In the genomic region with DNA sequence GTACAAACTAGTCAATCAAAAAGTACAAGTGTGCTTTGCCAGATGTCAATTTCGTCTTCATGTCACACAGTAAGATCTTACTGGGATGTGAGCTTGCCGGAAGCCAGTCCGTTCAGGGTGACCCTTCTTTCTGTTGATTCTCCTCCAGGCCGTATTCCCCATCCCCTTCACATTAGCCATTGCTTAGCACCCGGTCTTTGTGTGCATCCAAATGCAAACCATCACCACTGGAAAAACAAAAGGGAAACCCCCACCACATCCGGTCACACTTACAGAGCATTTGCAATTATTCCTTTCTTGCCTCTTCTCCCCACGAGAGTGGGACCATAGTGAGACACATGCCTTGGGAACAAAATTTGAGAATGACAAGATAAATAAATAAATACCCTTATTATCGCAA, we compare ENCODE assay signal across 20 mouse cellular contexts.
"Had no signal": no experiment of that assay in that cellular context is flagged by ENCODE, and none has a peak within 500 bp of the region (broad histone marks: within the 10 kb centered on the region; RNA-seq: fewer than 3 reads in every experiment).

No protein-coding gene starts in this region.

- H3K36me3 ChIP-seq: kidney, embryonic 15.5 days; limb, embryonic 10.5 days; limb, embryonic 13.5 days; liver, embryonic 13.5 days; midbrain, embryonic 15.5 days; neural tube, embryonic 12.5 days; neural tube, embryonic 15.5 days; stomach, embryonic 15.5 days had no signal

- H3K9me3 ChIP-seq: kidney, embryonic 15.5 days; limb, embryonic 10.5 days; limb, embryonic 13.5 days; liver, embryonic 13.5 days; midbrain, embryonic 15.5 days; neural tube, embryonic 12.5 days; neural tube, embryonic 15.5 days; stomach, embryonic 15.5 days had no signal

- H3K9ac ChIP-seq: kidney, embryonic 15.5 days; limb, embryonic 13.5 days; liver, embryonic 13.5 days; midbrain, embryonic 15.5 days; neural tube, embryonic 12.5 days; neural tube, embryonic 15.5 days; stomach, embryonic 15.5 days had no signal

- H3K27ac ChIP-seq: kidney, embryonic 15.5 days; limb, embryonic 10.5 days; limb, embryonic 13.5 days; liver, embryonic 13.5 days; midbrain, embryonic 15.5 days; neural tube, embryonic 12.5 days; neural tube, embryonic 15.5 days; stomach, embryonic 15.5 days had no signal

- H3K27me3 ChIP-seq: kidney, embryonic 15.5 days; limb, embryonic 13.5 days; midbrain, embryonic 15.5 days; neural tube, embryonic 12.5 days; neural tube, embryonic 15.5 days; stomach, embryonic 15.5 days had no signal

- H3K4me1 ChIP-seq: limb, embryonic 13.5 days; liver, embryonic 13.5 days; neural tube, embryonic 15.5 days; stomach, embryonic 15.5 days had no signal

- ATAC-seq: midbrain, embryonic 15.5 days had no signal

- H3K4me2 ChIP-seq: kidney, embryonic 15.5 days; limb, embryonic 13.5 days; liver, embryonic 13.5 days; midbrain, embryonic 11.5 days; midbrain, embryonic 15.5 days; neural tube, embryonic 12.5 days; neural tube, embryonic 15.5 days; stomach, embryonic 15.5 days had no signal

- DNase-seq: kidney, adult 2 months; kidney, postnatal 10 days; kidney, postnatal 36 days; liver; liver, embryonic 13.5 days; lung, adult 2 months; lung, postnatal 14 days; lung, postnatal 4 days; right cerebral cortex, adult 18-20 months; right cerebral cortex, postnatal 14 days; spleen, adult 18-20 months; thymus, postnatal 25 days had no signal

- H3K4me3 ChIP-seq: kidney, embryonic 15.5 days; limb, embryonic 10.5 days; limb, embryonic 13.5 days; liver, embryonic 13.5 days; midbrain, embryonic 15.5 days; neural tube, embryonic 12.5 days; neural tube, embryonic 15.5 days; stomach, embryonic 15.5 days had no signal
